Mouse (Mus musculus) leukemia stem cell, adult 10-12 weeks (primary cell): Measurements from ENCODE around the gene Gm4498. TPM values are rescaled to one million over a fixed set of nuclear protein-coding genes. Genes with fewer than 3 reads are reported as not detected.

Source experiments
- polyA plus RNA-seq: library from polyadenylated mRNA; stranded (reverse); fragments of >175 nt; gene quantifications from 2 replicates; pipeline ENCODE4 v1.2.3, GENCODE M21; 2012; ENCODE audit warnings: low replicate concordance

The Gm4498 gene
- not detected in 2 replicates for polyA plus RNA-seq

GRCm38 (mm10) chr7:20233728-20234127, at the start of gene Gm4498:
Gm4498 (minus strand) TSS chr7:20233828.

DNA sequence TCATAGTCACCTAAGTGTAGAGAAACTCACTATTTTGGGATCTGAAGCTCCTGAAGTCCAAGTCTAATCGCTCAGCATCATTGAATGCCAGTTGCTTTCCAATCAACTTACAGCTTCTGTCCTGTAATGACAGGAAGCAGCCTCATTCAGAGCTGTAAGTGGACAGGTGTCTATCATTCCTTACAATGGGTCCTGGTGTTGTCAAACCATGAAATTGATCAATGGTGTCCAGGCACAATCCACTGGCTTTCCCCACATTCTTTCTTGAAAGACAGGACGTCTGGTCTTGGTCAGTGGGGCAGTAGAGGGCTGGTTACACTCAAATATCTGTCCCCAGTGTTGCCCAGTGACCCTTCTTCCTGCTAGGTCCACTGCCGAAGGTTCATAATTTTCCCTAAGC, 29.1 kb upstream of the Gm4498 start, which contains the start of gene Gm5890:
Gene Gm5890 (minus strand): TSS at position 101 of the 400 bp plus-strand sequence.

GRCm38 (mm10) chr7:20205507-20205906, 28.1 kb downstream of the Gm4498 start, which contains the start of gene Gm6164:
Gm6164 (minus strand) TSS chr7:20205607.

DNA sequence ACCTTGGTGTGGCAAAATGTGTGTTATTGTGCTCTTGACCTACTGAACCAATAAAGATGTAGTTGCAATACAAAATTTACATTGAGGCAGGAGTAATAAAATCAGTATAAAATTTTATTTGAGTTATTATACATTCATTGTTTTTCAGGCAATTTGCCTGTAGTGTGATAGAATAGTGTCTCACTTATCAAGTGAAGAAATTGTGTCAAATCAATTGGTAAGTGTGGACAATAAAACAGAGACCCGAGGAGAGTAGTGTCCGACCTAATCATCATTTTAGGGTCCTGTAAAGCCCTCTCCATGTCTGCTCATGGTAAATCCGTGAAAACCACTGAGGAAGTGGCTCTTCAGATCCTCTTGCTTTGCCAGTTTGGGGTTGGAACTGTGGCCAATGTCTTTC, 40.2 kb downstream of the Gm4498 start, which contains the start of gene Vmn1r95:
Gene Vmn1r95 (plus strand): TSS at position 301 of the 400 bp plus-strand sequence.

Other genes starting within 250 kb of the Gm4498 start
- gene Nlrp9b, start 242.4 kb downstream of the Gm4498 start, polyA plus RNA-seq: not detected in 2 replicates
- gene Vmn1r91, start 134.1 kb downstream of the Gm4498 start, polyA plus RNA-seq: not detected in 2 replicates
- gene Gm16442, start 111.2 kb downstream of the Gm4498 start, polyA plus RNA-seq: not detected in 2 replicates
- gene Vmn1r93, start 94.7 kb downstream of the Gm4498 start, polyA plus RNA-seq: not detected in 2 replicates
- gene Vmn1r94, start 65.5 kb downstream of the Gm4498 start, polyA plus RNA-seq: not detected in 2 replicates
- gene Vmn1r95, start 40.1 kb downstream of the Gm4498 start, polyA plus RNA-seq: not detected in 2 replicates
- gene Gm6164, start 28.2 kb downstream of the Gm4498 start, polyA plus RNA-seq: not detected in 2 replicates
- gene Gm5890, start 29.0 kb upstream of the Gm4498 start, polyA plus RNA-seq: not detected in 2 replicates
- gene Gm4133, start 100.2 kb upstream of the Gm4498 start, polyA plus RNA-seq: not detected in 2 replicates
- gene Gm5728, start 141.6 kb upstream of the Gm4498 start, polyA plus RNA-seq: not detected in 2 replicates
- not detected in 2 replicates for gene Vmn1r100, start 184.1 kb upstream of the Gm4498 start, polyA plus RNA-seq
- gene Vmn1r101, start 208.8 kb upstream of the Gm4498 start, polyA plus RNA-seq: not detected in 2 replicates
- not detected in 2 replicates for gene Gm10670, start 241.1 kb upstream of the Gm4498 start, polyA plus RNA-seq